Mouse (Mus musculus) spleen, adult 2 months (tissue): ENCODE results near the gene Acin1. TPM values are rescaled to one million over a fixed set of nuclear protein-coding genes. Genes with fewer than 3 reads are reported as not detected.

Experiments used
- DNase-seq, 2 experiments: peaks; one replicate each; pipeline versions ENCODE4 v3.0.0 to v3.0.0-alpha.2; 2012 to 2021; ENCODE audit warnings: low spot score in 2 of 2, low read depth in 1 of 2
- H3K27ac ChIP-seq: fragments of 200-500 bp; 2 replicates; pipeline ENCODE4 v1.5.1; 2012; ENCODE audit warnings: low read length, inconsistent platforms; ENCODE audit not compliant: insufficient read depth
- H3K27me3 ChIP-seq: fragments of 200-500 bp; 2 replicates; pipeline ENCODE4 v1.6.1; 2012; ENCODE audit warnings: mild to moderate bottlenecking, moderate library complexity, low read length, inconsistent platforms; ENCODE audit not compliant: control insufficient read depth, insufficient read depth
- H3K36me3 ChIP-seq: fragments of 200-500 bp; 2 replicates; pipeline ENCODE4 v1.6.1; 2012; ENCODE audit warnings: mild to moderate bottlenecking, low read length, inconsistent platforms; ENCODE audit not compliant: control insufficient read depth, insufficient read depth
- H3K4me1 ChIP-seq: fragments of 200-500 bp; 2 replicates; pipeline ENCODE4 v1.6.1; 2011; ENCODE audit warnings: inconsistent platforms; ENCODE audit not compliant: control insufficient read depth, insufficient read depth, insufficient read length
- H3K4me3 ChIP-seq: fragments of 200-500 bp; 2 replicates; pipeline ENCODE4 v1.5.1; 2011; ENCODE audit warnings: mild to moderate bottlenecking, inconsistent platforms; ENCODE audit not compliant: insufficient read depth, insufficient read length; ENCODE audit errors: extremely low read depth
- CTCF ChIP-seq: fragments of 200-500 bp; IDR thresholded peaks from 2 replicates; pipeline ENCODE4 v1.5.1; 2011; ENCODE audit warnings: mild to moderate bottlenecking, inconsistent platforms; ENCODE audit not compliant: insufficient read depth, insufficient read length, insufficient replicate concordance; ENCODE audit errors: extremely low read depth
- POLR2A ChIP-seq: fragments of 200-500 bp; IDR thresholded peaks from 2 replicates; pipeline ENCODE4 v1.6.1; 2011; ENCODE audit warnings: low read depth, low read length, inconsistent platforms
- WGBS: fragments of 180-500 bp; shearing (Covaris S2); methylation state at CpG from one replicate; pipeline ENCODE4 v1.1.7; 2018; 5-methylcytosine and 5-hydroxymethylcytosine counted together
- polyA plus RNA-seq: library from polyadenylated mRNA; depleted of rRNA; stranded (reverse); fragments of >200 nt; gene quantifications from 2 replicates; pipeline ENCODE4 v1.2.3, GENCODE M21; 2012

Gene Acin1
- polyA plus RNA-seq, 1 experiment: 126 TPM

DNA sequence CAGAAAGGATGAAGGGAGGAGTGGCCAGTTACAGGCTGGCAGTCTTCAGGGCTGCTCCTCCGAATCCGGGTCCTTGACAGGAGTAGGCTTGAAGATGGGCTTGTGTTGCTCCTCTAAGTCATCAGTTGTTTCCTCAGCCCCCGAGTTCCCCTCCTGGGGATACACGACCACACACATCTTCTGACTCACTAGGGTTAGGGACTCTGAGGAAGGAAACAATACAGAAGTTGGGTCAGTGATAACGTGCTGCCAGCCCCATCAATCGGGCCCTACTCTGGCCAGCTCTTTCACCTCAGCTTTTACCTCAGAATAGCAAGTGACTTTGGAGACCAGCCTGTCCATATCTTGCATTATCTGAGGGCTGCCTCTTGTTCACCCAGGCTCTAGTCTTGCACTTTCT is 37.3 kb upstream of the Acin1 start:
- DNase-seq: no peak
- Histone ChIP-seq H3K27me3 (no peaks in the 10 kb centered on the region), H3K4me3 (no peak overlapping the region), H3K4me1 (no peaks in the 10 kb centered on the region), H3K36me3 (no peaks in the 10 kb centered on the region), H3K27ac (no peak overlapping the region)
- WGBS: 38% methylated on average over 6 of the region's 6 CpGs
- TF ChIP-seq POLR2A (no peak), CTCF (no peak)

DNA sequence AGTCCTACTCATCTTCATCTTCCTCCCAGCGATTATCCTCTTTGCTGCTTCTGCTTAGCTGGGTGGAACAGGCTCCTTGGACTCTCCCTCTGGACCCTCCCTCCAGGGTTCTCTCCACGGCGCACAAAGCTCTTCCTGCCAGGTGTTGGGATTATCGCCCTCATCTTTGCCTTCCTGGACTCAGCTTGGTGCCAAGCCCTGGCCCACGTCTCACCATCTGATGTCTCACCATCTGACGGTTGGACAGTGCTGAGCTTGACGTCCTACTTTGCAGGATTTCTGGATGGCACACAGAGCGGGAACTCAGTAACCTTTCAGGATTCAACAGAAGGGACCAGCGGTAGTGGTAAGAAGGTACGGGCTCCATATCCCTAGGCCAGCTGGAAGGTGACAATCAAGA is 35.0 kb upstream of the Acin1 start:
- no peak for TF ChIP-seq POLR2A
- no peak for DNase-seq
- Histone ChIP-seq H3K4me1 (no peaks in the 10 kb centered on the region), H3K4me3 (no peak overlapping the region), H3K27ac (no peak overlapping the region), H3K36me3 (no peaks in the 10 kb centered on the region), H3K27me3 (no peaks in the 10 kb centered on the region)
- WGBS: 88% methylated on average over 10 of the region's 10 CpGs

DNA sequence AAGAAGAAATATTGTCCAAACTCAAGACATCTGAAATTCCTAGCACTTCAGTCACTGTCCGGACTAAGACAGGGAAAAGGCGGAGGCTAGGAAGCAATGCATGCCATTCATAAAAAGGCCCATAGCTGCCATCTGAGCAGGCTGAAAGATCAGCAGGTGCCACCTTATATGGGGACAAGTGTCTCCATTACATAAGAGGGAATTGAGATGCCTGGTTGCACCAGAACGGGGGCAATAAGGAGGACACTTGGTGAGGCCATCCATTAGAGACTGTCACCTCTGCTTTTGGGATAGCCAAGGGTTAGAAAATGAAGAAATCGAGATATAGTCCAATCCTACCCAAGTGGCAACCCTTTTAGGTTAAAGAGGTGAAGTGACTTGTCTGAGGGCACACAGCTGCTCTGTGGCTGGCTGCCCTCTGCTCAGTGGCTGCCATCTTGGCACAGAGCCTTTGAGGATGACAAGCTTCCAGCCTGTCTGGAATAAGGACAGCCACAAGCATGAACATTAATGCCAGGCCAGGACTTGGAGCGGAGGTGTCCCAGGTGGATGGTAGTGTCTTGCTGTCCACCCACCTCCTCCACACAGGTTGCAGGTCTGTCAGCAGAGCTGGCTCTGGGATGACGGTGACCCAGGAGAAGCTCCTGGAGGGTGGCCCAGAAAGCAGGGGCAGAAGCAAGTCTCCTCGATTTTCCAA is 34.1 kb upstream of the Acin1 start:
- Histone ChIP-seq H3K4me1 (no peaks in the 10 kb centered on the region), H3K27ac (no peak overlapping the region)
- DNase-seq: no peak

DNA sequence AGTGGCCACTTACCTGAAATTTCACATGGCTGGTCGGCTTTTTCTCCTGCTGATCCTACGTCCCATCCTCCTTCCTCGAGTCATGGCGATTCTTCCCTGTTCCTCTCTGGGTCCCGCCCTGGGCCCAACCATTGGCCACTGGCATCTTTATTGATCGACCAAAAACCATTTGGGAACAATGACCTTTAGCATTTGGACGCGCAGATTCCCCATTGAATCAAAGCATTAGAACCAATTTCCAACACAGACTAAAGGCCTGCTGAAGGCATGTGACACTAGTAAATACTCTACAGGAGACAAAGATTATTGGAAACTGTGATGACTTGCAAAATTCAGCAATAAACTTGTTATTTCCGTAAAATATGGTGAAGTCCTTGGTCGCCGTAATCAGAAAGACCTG is 33.3 kb upstream of the Acin1 start:
- Histone ChIP-seq H3K4me3 (no peak overlapping the region), H3K36me3 (no peaks in the 10 kb centered on the region), H3K27ac (no peak overlapping the region), H3K27me3 (no peaks in the 10 kb centered on the region), H3K4me1 (no peaks in the 10 kb centered on the region)
- WGBS: 93% methylated on average over 11 of the region's 11 CpGs
- no peak for TF ChIP-seq CTCF
- TF ChIP-seq POLR2A: no peak
- no peak for DNase-seq

More for the DNA sequence above, 34.1 kb upstream of the Acin1 start:
- no peaks in the 10 kb centered on the region for H3K27me3 ChIP-seq
- no peaks in the 10 kb centered on the region for H3K36me3 ChIP-seq
- no peak overlapping the region for H3K4me3 ChIP-seq
- 83% methylated on average over 7 of the region's 7 CpGs for WGBS
- TF ChIP-seq POLR2A (no peak), CTCF (no peak)

DNA sequence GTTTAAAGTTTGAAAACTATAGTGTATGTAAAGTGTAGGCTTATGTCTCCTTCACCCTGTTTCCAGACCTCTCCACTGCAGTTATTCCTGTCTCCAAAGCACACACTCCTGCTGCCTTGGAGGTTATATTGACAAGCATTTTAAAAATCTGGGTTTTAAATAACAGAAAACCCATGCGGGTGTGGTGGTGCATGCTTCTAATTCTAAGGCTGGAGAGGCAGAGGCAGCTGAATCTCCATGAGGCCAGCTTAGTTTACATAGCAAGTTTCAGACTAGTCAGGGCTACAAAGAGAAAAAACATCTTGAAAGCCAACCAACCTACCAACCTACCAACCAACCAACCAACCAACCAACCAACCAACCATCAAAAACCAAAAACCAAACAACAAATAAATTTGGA is 28.7 kb upstream of the Acin1 start:
- Histone ChIP-seq H3K27me3 (no peaks in the 10 kb centered on the region), H3K4me1 (peaks cover 10% of the 10 kb centered on the region; the same call in 1 of the 2 replicates), H3K4me3 (no peak overlapping the region), H3K36me3 (no peaks in the 10 kb centered on the region), H3K27ac (no peak overlapping the region)
- DNase-seq: no peak
- TF ChIP-seq POLR2A: no peak
- no peak for TF ChIP-seq CTCF
- 83% methylated on average over 1 of the region's 1 CpGs for WGBS

DNA sequence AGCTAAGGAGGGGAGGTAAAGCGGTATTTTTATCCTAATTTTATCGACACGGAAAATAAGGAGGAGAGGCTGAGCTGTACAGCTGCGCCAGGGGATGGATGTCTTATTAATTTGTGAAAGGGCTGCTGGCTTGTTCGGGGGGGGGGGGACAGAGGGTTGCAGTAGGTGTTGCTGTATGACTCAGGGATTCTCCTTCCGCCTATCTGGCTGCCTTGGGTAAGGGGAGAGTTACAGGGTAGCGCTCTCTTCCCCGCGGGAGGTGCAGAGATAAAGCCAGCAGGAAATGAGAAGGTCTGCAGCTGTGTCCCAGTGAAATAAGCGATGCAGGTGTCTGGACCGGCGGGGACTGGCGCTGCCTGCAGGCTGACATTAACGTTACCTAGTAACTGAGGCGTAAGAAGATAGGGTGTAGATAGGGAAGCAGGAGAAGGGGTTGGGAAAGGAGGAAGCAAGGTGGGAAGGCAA is 27.9 kb upstream of the Acin1 start:
- no peak for DNase-seq
- Histone ChIP-seq H3K27me3 (no peaks in the 10 kb centered on the region), H3K4me3 (peak overlapping the region; percentile 60), H3K4me1 (peaks cover 10% of the 10 kb centered on the region; the same call in 1 of the 2 replicates), H3K27ac (no peak overlapping the region), H3K36me3 (no peaks in the 10 kb centered on the region)
- 3% methylated on average over 15 of the region's 15 CpGs for WGBS
- TF ChIP-seq POLR2A: no peak
- TF ChIP-seq CTCF: no peak

DNA sequence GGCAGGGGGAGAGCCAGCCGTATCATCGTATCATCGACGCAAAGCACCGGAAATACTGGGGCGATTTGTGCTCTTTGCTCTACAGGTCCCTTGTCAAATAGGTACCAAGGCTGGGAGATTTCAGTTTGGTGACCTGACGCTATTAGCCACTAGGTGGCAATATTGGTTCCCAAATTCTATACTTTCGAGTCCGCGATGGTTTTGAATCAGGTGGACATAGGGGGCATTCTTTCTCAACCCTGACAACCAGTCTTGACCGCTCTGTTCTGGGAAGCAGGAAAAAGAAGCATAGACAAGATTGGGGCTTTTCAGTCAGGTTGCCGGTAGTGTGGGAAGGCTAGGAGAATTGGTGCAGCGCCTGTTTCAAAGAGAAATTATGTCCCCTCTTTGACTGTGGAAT is 27.4 kb upstream of the Acin1 start:
- Histone ChIP-seq H3K27me3 (no peaks in the 10 kb centered on the region), H3K27ac (no peak overlapping the region), H3K4me3 (peak overlapping the region; percentile 60), H3K4me1 (peaks cover 10% of the 10 kb centered on the region; the same call in 1 of the 2 replicates), H3K36me3 (no peaks in the 10 kb centered on the region)
- WGBS: under 1% methylated on average over 13 of the region's 13 CpGs
- peak; percentile 37 to 54 for DNase-seq
- TF ChIP-seq CTCF: peak; percentile 6; the same call in 1 of the 2 replicates
- TF ChIP-seq POLR2A: no peak
